Mouse (Mus musculus): ENCODE measurements at regions not wholly inside any gene's neighbourhood (a gene's known extent, or its start where the extent isn't known, plus 50 kb on each side); places are given as distances from the start of the nearest gene placed in this dataset.
A peak's percentile ranks its signal among the peaks of the same experiment; 100 is the strongest.

DNA sequence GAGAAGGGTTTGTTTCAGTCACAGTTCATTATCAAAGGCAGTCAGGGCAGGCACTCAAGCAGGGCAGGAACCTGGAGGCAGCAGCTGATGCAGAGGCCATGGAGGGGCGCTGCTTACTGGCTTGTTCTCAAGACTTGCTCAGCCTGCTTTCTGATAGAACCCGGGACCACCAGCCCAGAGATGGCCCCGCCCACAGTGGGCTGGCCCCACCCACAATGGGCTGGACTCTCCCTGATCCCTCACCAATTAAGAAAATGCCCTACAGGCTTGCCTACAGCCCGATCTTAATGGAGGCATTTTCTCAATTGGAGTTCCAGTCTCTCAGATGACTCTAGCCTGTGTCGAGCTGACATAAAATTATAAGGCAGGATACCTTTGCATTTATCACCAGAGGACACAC lies 129.7 kb downstream of the Cryba4 start:
- WGBS = 10% methylated on average over 5 of the region's 5 CpGs
- Histone ChIP-seq H3K27me3 (ENCODE audit: control insufficient read depth, insufficient read depth, low read length) (peaks cover 5% of the 10 kb centered on the region; the same call in 1 of the 2 replicates), H3K9ac (replicated peaks; ENCODE audit: low read depth, low read length) (no peak overlapping the region), H3K4me2 (ENCODE audit: low read depth, low read length) (no peak overlapping the region), H3K27ac (ENCODE audit: low read depth, low read length) (no peak overlapping the region), H3K4me3 (ENCODE audit: low read depth, low read length) (no peak overlapping the region), H3K36me3 (ENCODE audit: control insufficient read depth, insufficient read depth, low read length) (no peaks in the 10 kb centered on the region), H3K9me3 (ENCODE audit: control insufficient read depth, low read length) (no peaks in the 10 kb centered on the region), H3K4me1 (ENCODE audit: control insufficient read depth, insufficient read depth, low read length) (peaks cover 7% of the 10 kb centered on the region)
- ATAC-seq (ENCODE audit: low read depth) = no peak

DNA sequence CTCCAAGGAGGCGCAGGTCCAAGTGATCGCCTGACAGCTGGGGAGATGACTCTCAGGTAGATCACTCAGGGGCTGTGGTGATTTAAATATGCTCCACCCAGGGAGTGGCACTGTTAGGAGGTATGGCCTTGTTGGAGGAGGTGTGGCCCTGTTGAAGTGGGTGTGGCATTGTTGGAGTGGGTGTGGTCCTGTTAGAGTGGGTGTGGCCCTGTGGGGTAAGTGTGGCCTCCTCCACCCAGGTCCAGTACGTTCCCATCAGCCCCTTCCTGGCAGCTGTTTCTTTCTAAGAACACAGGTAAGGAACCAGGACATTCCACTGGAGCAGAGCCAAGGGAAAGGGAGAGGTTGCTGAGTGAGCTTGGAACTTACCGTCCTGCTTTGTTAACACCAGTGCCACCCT lies 125.1 kb downstream of the Cryba4 start:
- no peaks in the 10 kb centered on the region for H3K4me1 ChIP-seq (ENCODE audit: control insufficient read depth, insufficient read depth, low read length)

DNA sequence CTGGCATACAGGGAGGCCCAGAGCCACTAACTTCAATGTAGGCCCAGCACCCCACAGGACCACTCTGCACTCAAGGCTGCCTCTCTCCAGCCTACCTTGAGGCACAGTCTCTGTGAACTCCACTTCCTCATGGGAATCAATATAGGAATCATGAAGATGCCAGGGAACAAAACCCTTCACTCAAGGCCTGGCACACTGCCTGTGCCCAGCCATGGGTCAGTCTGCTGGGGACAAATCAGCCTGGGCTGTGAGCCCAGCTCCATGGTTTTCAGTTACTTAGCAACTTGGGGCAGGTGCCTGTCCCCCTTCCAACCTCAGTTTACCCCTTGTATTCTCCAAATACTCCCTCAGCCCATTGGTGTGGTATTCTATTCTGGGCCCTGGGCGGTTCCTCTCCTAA lies 119.6 kb downstream of the Cryba4 start:
- no peaks in the 10 kb centered on the region; the same call in 1 of the 2 replicates for H3K27me3 ChIP-seq (ENCODE audit: control insufficient read depth, insufficient read depth, low read length)
- H3K9ac ChIP-seq (replicated peaks; ENCODE audit: low read depth, low read length) = no peak overlapping the region
- H3K4me1 ChIP-seq (ENCODE audit: control insufficient read depth, insufficient read depth, low read length) = peaks cover 14% of the 10 kb centered on the region
- no peak overlapping the region for H3K27ac ChIP-seq (ENCODE audit: low read depth, low read length)
- no peak overlapping the region for H3K4me2 ChIP-seq (ENCODE audit: low read depth, low read length)
- ATAC-seq (ENCODE audit: low read depth) = no peak
- WGBS = 89% methylated on average over 1 of the region's 1 CpGs
- H3K36me3 ChIP-seq (ENCODE audit: control insufficient read depth, insufficient read depth, low read length) = no peaks in the 10 kb centered on the region
- no peak overlapping the region for H3K4me3 ChIP-seq (ENCODE audit: low read depth, low read length)
- H3K9me3 ChIP-seq (ENCODE audit: control insufficient read depth, low read length) = no peaks in the 10 kb centered on the region

More for the DNA sequence above, 125.1 kb downstream of the Cryba4 start:
- Histone ChIP-seq H3K9me3 (ENCODE audit: control insufficient read depth, low read length) (no peaks in the 10 kb centered on the region), H3K9ac (replicated peaks; ENCODE audit: low read depth, low read length) (no peak overlapping the region), H3K27me3 (ENCODE audit: control insufficient read depth, insufficient read depth, low read length) (peaks cover 5% of the 10 kb centered on the region; the same call in 1 of the 2 replicates), H3K4me2 (ENCODE audit: low read depth, low read length) (no peak overlapping the region), H3K36me3 (ENCODE audit: control insufficient read depth, insufficient read depth, low read length) (no peaks in the 10 kb centered on the region), H3K4me3 (ENCODE audit: low read depth, low read length) (no peak overlapping the region), H3K27ac (ENCODE audit: low read depth, low read length) (no peak overlapping the region)
- 74% methylated on average over 4 of the region's 4 CpGs for WGBS
- ATAC-seq (ENCODE audit: low read depth) = no peak

DNA sequence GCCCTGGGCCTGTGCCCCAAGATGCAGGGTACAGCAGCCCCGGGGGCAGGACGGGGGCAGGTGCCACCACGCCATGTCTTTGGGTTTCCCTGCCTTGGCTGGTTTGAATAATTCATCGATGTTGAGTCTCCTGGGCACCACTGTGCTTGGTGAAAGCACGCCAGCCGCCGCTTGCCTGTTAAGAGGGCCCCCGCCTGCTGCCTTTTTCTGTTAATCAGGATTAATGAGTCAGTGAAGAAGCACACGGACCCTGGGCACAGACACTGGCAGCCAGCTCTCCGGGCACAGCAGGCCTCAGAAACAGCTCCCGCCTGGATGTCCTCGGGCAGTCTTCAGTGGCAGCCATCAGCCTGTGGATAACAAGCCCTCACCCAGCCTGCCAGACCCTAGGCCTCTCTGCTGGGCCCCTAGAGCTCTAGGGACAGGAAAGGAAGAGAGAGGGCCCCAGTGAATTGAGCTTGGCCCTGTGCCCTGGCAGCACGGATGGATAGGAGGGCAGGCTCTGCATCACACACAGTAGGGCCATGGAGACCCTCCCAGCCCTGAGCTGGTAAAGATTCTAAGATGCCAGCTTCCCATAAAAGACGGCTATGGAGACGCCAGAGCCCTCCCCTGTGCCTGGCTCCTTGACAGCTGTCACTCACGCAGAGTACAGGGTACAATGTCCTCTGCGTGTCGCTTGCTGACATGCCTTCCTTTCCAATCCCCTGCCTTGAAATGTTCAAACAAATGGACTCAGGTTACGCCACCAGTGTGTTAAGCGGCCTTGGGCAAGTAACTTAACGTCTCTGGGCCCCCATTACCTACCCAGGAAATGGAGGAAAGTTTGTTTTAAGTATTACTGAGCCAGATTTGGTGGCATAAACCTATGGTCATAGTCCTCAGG lies 118.4 kb downstream of the Cryba4 start:
- 33% methylated on average over 21 of the region's 21 CpGs for WGBS
- peaks cover 14% of the 10 kb centered on the region for H3K4me1 ChIP-seq (ENCODE audit: control insufficient read depth, insufficient read depth, low read length)
- peak overlapping the region; percentile 40; the same call in 1 of the 2 replicates for H3K27ac ChIP-seq (ENCODE audit: low read depth, low read length)
- no peak overlapping the region for H3K4me2 ChIP-seq (ENCODE audit: low read depth, low read length)
- no peak overlapping the region for H3K4me3 ChIP-seq (ENCODE audit: low read depth, low read length)
- no peaks in the 10 kb centered on the region; the same call in 1 of the 2 replicates for H3K27me3 ChIP-seq (ENCODE audit: control insufficient read depth, insufficient read depth, low read length)
- H3K36me3 ChIP-seq (ENCODE audit: control insufficient read depth, insufficient read depth, low read length) = no peaks in the 10 kb centered on the region
- ATAC-seq (ENCODE audit: low read depth) = peak; percentile 91
- H3K9ac ChIP-seq (replicated peaks; ENCODE audit: low read depth, low read length) = no peak overlapping the region; the same call in 1 of the 2 replicates
- H3K9me3 ChIP-seq (ENCODE audit: control insufficient read depth, low read length) = no peaks in the 10 kb centered on the region

DNA sequence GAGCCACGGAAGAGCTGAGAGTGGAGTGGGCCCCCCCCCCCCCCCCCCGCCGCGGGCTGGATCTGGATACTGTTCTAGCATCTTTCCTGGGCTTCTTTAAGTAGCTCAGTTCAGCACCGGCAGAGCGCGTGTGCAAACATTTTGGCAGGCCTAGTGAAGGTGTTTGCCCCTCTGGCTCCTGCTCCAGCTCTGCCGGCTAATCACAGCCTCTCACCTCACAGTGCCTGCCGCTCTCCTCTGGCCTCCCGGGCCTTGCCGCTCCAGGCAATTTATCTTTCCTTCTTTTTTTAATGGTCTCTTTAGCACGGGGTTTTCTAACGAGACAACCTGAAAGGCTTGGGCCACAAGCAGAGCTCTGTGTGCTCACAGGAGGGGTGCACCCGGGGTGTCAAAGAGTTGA lies 115.7 kb downstream of the Cryba4 start:
- Histone ChIP-seq H3K4me1 (ENCODE audit: control insufficient read depth, insufficient read depth, low read length) (peaks cover 14% of the 10 kb centered on the region), H3K27ac (ENCODE audit: low read depth, low read length) (no peak overlapping the region), H3K4me3 (ENCODE audit: low read depth, low read length) (no peak overlapping the region), H3K9ac (replicated peaks; ENCODE audit: low read depth, low read length) (no peak overlapping the region), H3K4me2 (ENCODE audit: low read depth, low read length) (no peak overlapping the region), H3K36me3 (ENCODE audit: control insufficient read depth, insufficient read depth, low read length) (no peaks in the 10 kb centered on the region), H3K9me3 (ENCODE audit: control insufficient read depth, low read length) (no peaks in the 10 kb centered on the region), H3K27me3 (ENCODE audit: control insufficient read depth, insufficient read depth, low read length) (no peaks in the 10 kb centered on the region; the same call in 1 of the 2 replicates)
- ATAC-seq (ENCODE audit: low read depth) = no peak
- WGBS = 32% methylated on average over 10 of the region's 14 CpGs

DNA sequence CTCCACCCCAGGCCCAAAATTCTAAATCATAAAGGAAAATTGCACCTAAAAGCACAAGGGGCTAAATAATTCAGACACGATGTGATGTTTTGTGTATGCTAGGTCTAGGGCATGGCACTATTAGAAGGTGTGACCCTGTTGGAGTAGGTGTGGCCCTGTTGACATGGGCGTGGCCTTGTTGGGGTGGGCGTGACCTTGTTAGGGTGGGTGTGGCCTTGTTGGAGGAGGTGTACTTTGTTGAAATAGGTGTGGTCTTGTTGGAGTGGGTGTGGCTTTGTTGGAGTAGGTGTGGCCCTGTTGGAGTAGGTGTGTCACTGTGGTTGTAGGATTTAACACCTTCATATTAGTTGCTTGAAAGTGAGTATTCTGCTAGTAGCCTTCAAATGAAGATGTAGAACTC lies 114.1 kb downstream of the Cryba4 start:
- no peak for ATAC-seq (ENCODE audit: low read depth)
- no peak overlapping the region for H3K9ac ChIP-seq (replicated peaks; ENCODE audit: low read depth, low read length)
- H3K4me3 ChIP-seq (ENCODE audit: low read depth, low read length) = no peak overlapping the region
- H3K27me3 ChIP-seq (ENCODE audit: control insufficient read depth, insufficient read depth, low read length) = no peaks in the 10 kb centered on the region; the same call in 1 of the 2 replicates
- WGBS = 92% methylated on average over 3 of the region's 3 CpGs
- no peaks in the 10 kb centered on the region for H3K36me3 ChIP-seq (ENCODE audit: control insufficient read depth, insufficient read depth, low read length)
- H3K9me3 ChIP-seq (ENCODE audit: control insufficient read depth, low read length) = no peaks in the 10 kb centered on the region
- no peak overlapping the region for H3K27ac ChIP-seq (ENCODE audit: low read depth, low read length)
- no peak overlapping the region for H3K4me2 ChIP-seq (ENCODE audit: low read depth, low read length)
- peaks cover 13% of the 10 kb centered on the region for H3K4me1 ChIP-seq (ENCODE audit: control insufficient read depth, insufficient read depth, low read length)

DNA sequence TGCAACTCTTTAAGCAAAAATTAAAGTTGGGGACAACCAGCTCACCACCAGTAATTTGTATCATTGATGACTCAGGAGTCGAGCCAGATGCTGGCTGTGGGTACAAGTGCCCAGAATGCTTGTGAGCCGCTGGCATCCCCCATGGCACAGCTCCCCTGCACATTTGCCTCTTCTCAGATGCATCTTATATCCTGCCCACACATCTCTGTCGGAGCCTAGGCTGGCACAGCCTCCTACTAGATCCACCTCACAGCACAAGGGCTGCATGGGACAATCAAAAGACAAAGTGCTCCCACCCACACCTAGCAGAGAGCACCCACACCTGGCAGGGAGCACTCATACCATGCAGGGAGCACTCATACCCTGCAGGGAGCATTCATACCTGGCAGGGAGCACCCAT lies 109.6 kb downstream of the Cryba4 start:
- WGBS = 82% methylated on average over 3 of the region's 3 CpGs

DNA sequence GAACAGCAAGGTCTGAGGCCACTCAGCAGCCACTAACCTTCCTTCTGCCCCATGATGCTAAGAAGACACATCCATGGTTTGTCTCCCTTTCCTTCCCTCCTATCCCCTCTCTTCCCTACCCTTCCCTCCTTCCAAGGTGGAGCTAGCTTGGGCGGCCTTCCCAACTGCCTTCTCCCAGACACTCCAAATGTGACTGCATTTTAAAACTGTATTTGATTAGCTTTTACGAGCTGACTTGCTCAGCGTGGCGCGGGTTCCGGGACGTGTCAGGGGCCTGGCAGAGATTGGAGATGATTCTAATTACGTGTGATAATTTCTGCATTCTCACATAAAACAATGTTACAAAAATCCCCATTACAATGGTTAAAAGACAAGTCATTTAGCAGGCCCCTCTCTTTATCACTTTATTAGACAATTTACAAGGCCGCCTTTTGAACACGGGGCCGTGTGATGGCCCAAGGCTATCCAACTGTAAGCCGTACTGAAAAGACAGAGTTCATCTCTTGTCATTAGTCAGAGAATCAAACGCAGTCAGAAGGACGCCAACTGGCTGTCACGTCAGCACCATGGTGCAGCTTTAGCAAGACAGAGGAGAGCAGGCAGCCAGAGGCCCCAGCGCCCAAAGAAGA lies 108.2 kb downstream of the Cryba4 start:
- 38% methylated on average over 16 of the region's 16 CpGs for WGBS
- no peak overlapping the region for H3K4me3 ChIP-seq (ENCODE audit: low read depth, low read length)

More for the DNA sequence above, 109.6 kb downstream of the Cryba4 start:
- no peak overlapping the region for H3K27ac ChIP-seq (ENCODE audit: low read depth, low read length)
- no peak overlapping the region for H3K9ac ChIP-seq (replicated peaks; ENCODE audit: low read depth, low read length)
- H3K4me3 ChIP-seq (ENCODE audit: low read depth, low read length) = no peak overlapping the region
- H3K4me1 ChIP-seq (ENCODE audit: control insufficient read depth, insufficient read depth, low read length) = no peaks in the 10 kb centered on the region
- no peak overlapping the region for H3K4me2 ChIP-seq (ENCODE audit: low read depth, low read length)
- no peaks in the 10 kb centered on the region for H3K27me3 ChIP-seq (ENCODE audit: control insufficient read depth, insufficient read depth, low read length)
- ATAC-seq (ENCODE audit: low read depth) = no peak
- H3K36me3 ChIP-seq (ENCODE audit: control insufficient read depth, insufficient read depth, low read length) = no peaks in the 10 kb centered on the region
- no peaks in the 10 kb centered on the region for H3K9me3 ChIP-seq (ENCODE audit: control insufficient read depth, low read length)

DNA sequence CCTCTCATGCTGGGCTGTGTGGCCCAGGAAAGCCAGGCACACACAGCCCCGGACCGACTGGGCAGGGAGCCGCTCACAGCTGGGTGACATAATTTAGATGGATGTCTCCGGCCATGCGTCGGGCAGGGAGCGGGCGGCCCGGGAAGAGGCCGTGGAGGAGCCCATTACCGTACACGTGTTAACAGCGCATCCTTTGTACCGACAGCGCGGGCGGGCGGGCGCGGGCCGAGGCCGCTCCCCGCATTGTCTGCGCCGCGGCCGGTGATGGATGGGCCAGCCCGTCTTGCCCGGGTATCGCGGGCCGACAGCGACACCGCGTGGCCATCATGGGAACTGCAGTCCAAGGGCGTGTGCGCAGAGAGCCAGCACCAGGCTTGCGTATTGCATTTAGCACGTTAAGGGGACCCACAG lies 98.6 kb downstream of the Cryba4 start:
- Histone ChIP-seq H3K36me3 (ENCODE audit: control insufficient read depth, insufficient read depth, low read length) (no peaks in the 10 kb centered on the region), H3K4me3 (ENCODE audit: low read depth, low read length) (peak overlapping the region; percentile 28), H3K27ac (ENCODE audit: low read depth, low read length) (no peak overlapping the region), H3K4me2 (ENCODE audit: low read depth, low read length) (peak overlapping the region; percentile 54), H3K9ac (replicated peaks; ENCODE audit: low read depth, low read length) (peak overlapping the region; percentile 44; the same call in 1 of the 2 replicates), H3K27me3 (ENCODE audit: control insufficient read depth, insufficient read depth, low read length) (no peaks in the 10 kb centered on the region), H3K4me1 (ENCODE audit: control insufficient read depth, insufficient read depth, low read length) (no peaks in the 10 kb centered on the region), H3K9me3 (ENCODE audit: control insufficient read depth, low read length) (no peaks in the 10 kb centered on the region)
- ATAC-seq (ENCODE audit: low read depth) = peak; percentile 94
- under 1% methylated on average over 39 of the region's 39 CpGs for WGBS

More for the DNA sequence above, 108.2 kb downstream of the Cryba4 start:
- Histone ChIP-seq H3K36me3 (ENCODE audit: control insufficient read depth, insufficient read depth, low read length) (no peaks in the 10 kb centered on the region), H3K27me3 (ENCODE audit: control insufficient read depth, insufficient read depth, low read length) (no peaks in the 10 kb centered on the region), H3K4me2 (ENCODE audit: low read depth, low read length) (no peak overlapping the region), H3K9me3 (ENCODE audit: control insufficient read depth, low read length) (no peaks in the 10 kb centered on the region), H3K27ac (ENCODE audit: low read depth, low read length) (no peak overlapping the region), H3K4me1 (ENCODE audit: control insufficient read depth, insufficient read depth, low read length) (no peaks in the 10 kb centered on the region), H3K9ac (replicated peaks; ENCODE audit: low read depth, low read length) (no peak overlapping the region)
- ATAC-seq (ENCODE audit: low read depth) = no peak
